Mouse (Mus musculus) megakaryocyte progenitor cell, adult 5-6 weeks (primary cell): ENCODE results near the gene Gm527. TPM values are rescaled to one million over a fixed set of nuclear protein-coding genes. Genes with fewer than 3 reads are reported as not detected.

ENCODE experiments used
- total RNA-seq, 2 experiments: library from RNA; stranded (forward) in 1 of 2; stranded (reverse) in 1 of 2; fragments of 157-497, 149-512 nt in 1 of 2; fragments of 200-1000 nt in 1 of 2; gene quantifications; 2 replicates each; pipeline versions ENCODE4 v1.2.3 to v1.2.4; 2015 to 2017

Gene Gm527
- total RNA-seq, 2 experiments from 2014 or later = 0.42 to 0.86 TPM

Other genes with a start within 250 kb of the Gm527 start
- 11.8 and 15.3 TPM in 2 replicates for gene Klhl28, start 47.6 kb downstream of the Gm527 start, total RNA-seq (2015)
- gene Klhl28, start 47.6 kb downstream of the Gm527 start, total RNA-seq (2017) = 9.2 and 9.4 TPM in 2 replicates
- 38.5 and 41.0 TPM in 2 replicates for gene Togaram1, start 47.9 kb downstream of the Gm527 start, total RNA-seq (2015)
- 39.9 and 48.6 TPM in 2 replicates for gene Togaram1, start 47.9 kb downstream of the Gm527 start, total RNA-seq (2017)
- gene Prpf39, start 118.4 kb downstream of the Gm527 start, total RNA-seq (2015) = 53.4 and 70.1 TPM in 2 replicates
- gene Prpf39, start 118.4 kb downstream of the Gm527 start, total RNA-seq (2017) = 55.6 and 102 TPM in 2 replicates
- gene Fkbp3, start 156.1 kb downstream of the Gm527 start, total RNA-seq (2015) = 260 and 261 TPM in 2 replicates
- gene Fkbp3, start 156.1 kb downstream of the Gm527 start, total RNA-seq (2017) = 259 and 284 TPM in 2 replicates
- 19.7 and 21.3 TPM in 2 replicates for gene Fancm, start 157.7 kb downstream of the Gm527 start, total RNA-seq (2015)
- 17.4 and 18.4 TPM in 2 replicates for gene Fancm, start 157.7 kb downstream of the Gm527 start, total RNA-seq (2017)